Mouse (Mus musculus): ENCODE data around the gene Rasgrf1.

DNA sequence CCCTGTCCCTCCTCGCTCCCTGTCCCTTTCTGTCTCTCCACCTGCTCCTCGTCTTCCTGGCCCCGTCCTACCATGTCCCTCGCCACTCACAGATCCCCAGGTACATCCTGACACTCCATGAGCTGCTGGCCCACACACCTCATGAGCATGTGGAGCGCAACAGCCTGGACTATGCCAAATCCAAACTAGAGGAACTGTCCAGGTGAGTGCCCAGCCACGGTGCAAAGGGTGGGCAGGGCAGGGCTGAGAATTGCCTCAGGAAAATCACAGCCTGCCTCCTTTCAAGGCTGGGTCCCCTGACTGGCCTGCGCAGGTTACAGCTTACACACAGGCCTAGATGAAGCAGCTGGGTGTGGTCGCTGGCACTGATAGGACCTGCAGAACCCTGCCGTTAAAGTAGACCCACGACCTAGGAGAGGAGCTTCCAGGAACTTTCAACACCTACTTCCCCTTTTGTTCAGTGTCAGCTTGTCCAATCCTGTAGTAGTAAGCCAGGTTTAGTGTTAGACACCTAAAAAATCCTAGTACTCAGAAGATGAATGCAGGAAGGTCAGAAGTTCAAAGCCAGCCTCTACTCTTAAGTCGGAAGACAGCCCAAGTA is 61.3 kb downstream of the Rasgrf1 start:
- TF ChIP-seq CTCF (IDR thresholded peaks at IDR 0.05; ENCODE audit: low read depth, low read length) (no peak), TAL1 (conservative IDR thresholded peaks at IDR 0.05; ENCODE audit: low read depth, low read length) (no peak), GATA1 (IDR thresholded peaks at IDR 0.05; ENCODE audit: borderline replicate concordance, low read length) (no peak)

Data from G1E (cell line).